Mouse (Mus musculus) intestine, postnatal 0 days (tissue): Measurements from ENCODE around the gene Yipf3. TPM values are rescaled to one million over a fixed set of nuclear protein-coding genes. Genes with fewer than 3 reads are reported as not detected.

Experiments used
- ATAC-seq: fragments of 200-750 bp; cut with Nextera tagmentation; 2 replicates; pipeline ENCODE4 v1.8.0; 2017; ENCODE audit warnings: mild to moderate bottlenecking, moderate TSS enrichment, moderate library complexity
- H3K27ac ChIP-seq: fragments of 300-500 bp; sonication (generic); 2 replicates; pipeline ENCODE4 v1.5.1; 2014; ENCODE audit warnings: mild to moderate bottlenecking, low read depth, low read length, moderate library complexity
- H3K27me3 ChIP-seq: fragments of 300-500 bp; sonication (generic); replicated peaks from 2 replicates; pipeline ENCODE4 v1.6.1; 2014; ENCODE audit warnings: low read length, mixed read lengths; ENCODE audit not compliant: control insufficient read depth, insufficient read depth
- H3K36me3 ChIP-seq: fragments of 300-500 bp; sonication (generic); 2 replicates; pipeline ENCODE4 v1.6.1; 2014; ENCODE audit warnings: mild to moderate bottlenecking, moderate library complexity; ENCODE audit not compliant: control insufficient read depth, insufficient read depth
- H3K4me1 ChIP-seq: fragments of 300-500 bp; sonication (generic); replicated peaks from 2 replicates; pipeline ENCODE4 v1.6.1; 2014; ENCODE audit warnings: antibody characterized with exemption, low read length, mixed read lengths; ENCODE audit not compliant: control insufficient read depth, insufficient read depth
- H3K4me2 ChIP-seq: fragments of 300-500 bp; sonication (generic); replicated peaks from 2 replicates; pipeline ENCODE4 v1.6.1; 2014; ENCODE audit warnings: low read depth, mild to moderate bottlenecking, moderate library complexity
- H3K4me3 ChIP-seq: fragments of 300-500 bp; sonication (generic); 2 replicates; pipeline ENCODE4 v1.5.1; 2014; ENCODE audit warnings: low read depth, low read length
- H3K9ac ChIP-seq: fragments of 300-500 bp; sonication (generic); 2 replicates; pipeline ENCODE4 v1.6.1; 2014; ENCODE audit warnings: mild to moderate bottlenecking, low read depth, low read length
- H3K9me3 ChIP-seq: fragments of 300-500 bp; sonication (generic); 2 replicates; pipeline ENCODE4 v1.6.1; 2016; ENCODE audit warnings: mixed run types; ENCODE audit not compliant: control insufficient read depth
- CTCF ChIP-seq: sonication (generic); IDR thresholded peaks from 2 replicates; pipeline ENCODE4 v1.5.1; 2016; ENCODE audit warnings: low read depth, mild to moderate bottlenecking, control low read depth, antibody characterized with exemption, moderate library complexity
- WGBS: fragments of 180-500 bp; shearing (Covaris S2); extraction: QIAGEN DNeasy Blood & Tissue Kit; methylation state at CpG from one replicate; pipeline ENCODE4 v1.1.7; 2014; 5-methylcytosine and 5-hydroxymethylcytosine counted together
- polyA plus RNA-seq: library from polyadenylated mRNA; unstranded; fragments of >200 nt; fragmentation: Nextera tagmentation; extraction: Ambion mirVana; gene quantifications from 2 replicates; pipeline ENCODE4 v1.2.1, GENCODE M21; 2015

Gene Yipf3
- polyA plus RNA-seq, 1 experiment from 2014 or later = 111 TPM

DNA sequence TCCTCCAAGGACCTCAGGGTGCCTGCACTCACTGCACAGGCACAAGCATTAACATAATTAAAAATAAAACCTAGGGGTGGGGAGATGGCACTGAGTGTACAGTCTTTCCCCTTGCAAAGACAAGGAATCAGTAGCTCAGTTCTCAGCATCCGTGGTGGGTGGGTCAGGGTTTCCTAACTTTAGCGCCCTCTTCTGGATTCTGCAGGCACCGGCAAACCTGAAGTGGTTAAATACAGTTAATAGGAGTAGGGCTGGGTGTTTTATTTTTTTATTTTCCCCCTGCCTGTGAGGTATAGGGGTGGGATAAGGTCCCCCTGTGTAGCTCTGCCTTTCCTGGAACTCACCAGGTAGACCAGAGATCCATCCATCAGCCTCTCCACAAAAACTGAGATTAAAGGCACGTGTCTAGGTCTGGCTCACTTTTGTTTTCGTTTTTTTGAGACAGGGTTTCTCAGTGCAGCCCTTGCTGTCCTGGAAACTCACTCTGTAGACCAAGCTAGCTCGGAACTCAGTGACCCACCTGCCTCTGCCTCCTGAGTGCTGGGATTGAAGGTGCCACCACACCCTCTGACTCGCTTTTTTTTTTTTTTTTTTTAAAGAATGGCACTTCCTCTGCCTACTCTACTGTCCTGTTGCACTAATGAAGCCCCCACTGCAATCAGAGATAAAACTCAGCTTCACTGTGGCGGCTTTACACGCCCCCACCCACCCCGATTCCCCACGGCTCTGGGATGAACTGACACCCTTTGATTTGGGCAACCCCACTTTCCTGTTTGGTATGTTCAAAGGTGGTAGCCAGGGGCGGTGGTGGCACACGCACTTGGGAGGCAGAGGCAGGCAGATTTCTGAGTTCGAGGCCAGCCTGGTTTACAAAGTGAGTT, 4.9 kb downstream of the Yipf3 start:
- Histone ChIP-seq H3K9ac (no peak overlapping the region), H3K4me3 (no peak overlapping the region), H3K9me3 (no peaks in the 10 kb centered on the region), H3K4me2 (peak overlapping the region; percentile 97), H3K27me3 (peaks cover 15% of the 10 kb centered on the region), H3K27ac (no peak overlapping the region), H3K36me3 (peaks cover 36% of the 10 kb centered on the region), H3K4me1 (peaks cover 9% of the 10 kb centered on the region; the same call in 1 of the 2 replicates)
- TF ChIP-seq CTCF = peak; percentile 63
- ATAC-seq = no peak
- 58% methylated on average over 14 of the region's 14 CpGs for WGBS

GRCm38 (mm10) chr17:46253452-46254084, 5.7 kb downstream of the Yipf3 start, which contains the start of gene Lrrc73:
TSS of gene Lrrc73 (plus strand) at chr17:46253531.
- WGBS = 2% methylated on average over 48 of the region's 48 CpGs
- Histone ChIP-seq H3K9me3 (no peaks in the 10 kb centered on the region), H3K4me3 (peak within 1 kb of the TSS; percentile 65), H3K36me3 (peaks cover 44% of the 10 kb centered on the region), H3K27me3 (peaks cover 15% of the 10 kb centered on the region), H3K4me2 (peak within 1 kb of the TSS; percentile 97), H3K27ac (no peak within 1 kb of the TSS), H3K4me1 (peaks cover 9% of the 10 kb centered on the region; the same call in 1 of the 2 replicates), H3K9ac (peak within 1 kb of the TSS; percentile 23; the same call in 1 of the 2 replicates)
- no peak for TF ChIP-seq CTCF
- peak; percentile 55 for ATAC-seq

DNA sequence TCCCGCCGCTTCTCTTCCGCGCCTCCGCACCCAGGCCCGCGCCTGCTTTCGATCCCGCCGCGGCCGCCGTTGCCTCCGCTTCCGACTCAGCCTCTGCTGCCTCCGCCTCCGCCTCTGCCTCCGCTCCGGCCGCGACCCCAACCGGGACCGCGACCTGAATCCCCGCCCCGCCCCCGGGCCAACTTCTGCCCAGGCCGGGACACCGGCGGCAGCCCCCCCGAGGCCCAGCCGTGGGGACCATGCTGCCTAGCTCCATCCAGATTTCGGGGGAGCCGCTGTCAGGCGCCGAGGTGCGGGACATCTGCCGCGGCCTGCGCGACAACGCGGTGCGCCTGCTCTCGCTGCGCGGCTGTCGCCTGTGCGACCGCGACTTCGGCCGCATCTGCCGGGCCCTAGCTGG, 6.2 kb downstream of the Yipf3 start:
- no peak overlapping the region for H3K27ac ChIP-seq
- peak overlapping the region; percentile 65 for H3K4me3 ChIP-seq
- H3K9me3 ChIP-seq = no peaks in the 10 kb centered on the region
- peak overlapping the region; percentile 97 for H3K4me2 ChIP-seq
- WGBS = 2% methylated on average over 47 of the region's 54 CpGs
- peaks cover 49% of the 10 kb centered on the region for H3K36me3 ChIP-seq
- no peak for TF ChIP-seq CTCF
- H3K27me3 ChIP-seq = peaks cover 15% of the 10 kb centered on the region
- ATAC-seq = no peak
- H3K4me1 ChIP-seq = peaks cover 5% of the 10 kb centered on the region; the same call in 1 of the 2 replicates
- peak overlapping the region; percentile 23; the same call in 1 of the 2 replicates for H3K9ac ChIP-seq

DNA sequence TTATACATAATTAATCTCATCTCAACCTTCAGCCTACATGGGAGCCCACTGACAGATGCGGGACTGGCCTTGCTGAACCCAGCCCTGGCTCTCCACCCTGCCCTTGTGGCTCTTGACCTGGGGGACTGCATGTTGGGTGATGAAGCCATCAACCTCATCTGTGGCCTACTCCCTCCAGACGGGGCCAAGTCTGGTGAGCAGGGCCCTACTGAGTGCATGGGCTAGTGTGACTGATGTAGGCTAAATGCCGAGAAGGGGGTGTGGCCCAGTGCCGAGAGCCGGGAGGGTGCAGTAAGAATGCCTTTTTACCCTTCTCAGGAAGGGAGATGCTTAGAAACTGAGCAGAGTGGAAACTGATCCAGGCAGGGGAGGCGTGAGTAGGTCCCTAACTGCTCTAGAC, 7.3 kb downstream of the Yipf3 start:
- no peak overlapping the region for H3K4me2 ChIP-seq

GRCm38 (mm10) chr17:46258279-46259053, 10.6 kb downstream of the Yipf3 start:
- ATAC-seq = no peak
- Histone ChIP-seq H3K27ac (no peak overlapping the region), H3K4me1 (peaks cover 1% of the 10 kb centered on the region; the same call in 1 of the 2 replicates), H3K9ac (no peak overlapping the region), H3K36me3 (peaks cover 64% of the 10 kb centered on the region), H3K4me3 (no peak overlapping the region), H3K27me3 (peaks cover 15% of the 10 kb centered on the region), H3K9me3 (no peaks in the 10 kb centered on the region), H3K4me2 (no peak overlapping the region)
- no peak for TF ChIP-seq CTCF
- WGBS = 80% methylated on average over 30 of the region's 30 CpGs

More for the DNA sequence above, 7.3 kb downstream of the Yipf3 start:
- peaks cover 15% of the 10 kb centered on the region for H3K27me3 ChIP-seq
- no peak for TF ChIP-seq CTCF
- peaks cover 3% of the 10 kb centered on the region; the same call in 1 of the 2 replicates for H3K4me1 ChIP-seq
- ATAC-seq = no peak
- no peaks in the 10 kb centered on the region for H3K9me3 ChIP-seq
- no peak overlapping the region for H3K4me3 ChIP-seq
- no peak overlapping the region for H3K27ac ChIP-seq
- H3K9ac ChIP-seq = no peak overlapping the region
- H3K36me3 ChIP-seq = peaks cover 56% of the 10 kb centered on the region
- 36% methylated on average over 6 of the region's 6 CpGs for WGBS
